Mouse (Mus musculus) kidney, adult 2 months (tissue): Measurements from ENCODE around the gene Ago1.

Experiments used
- CTCF ChIP-seq: fragments of 200-500 bp; conservative IDR thresholded peaks from 2 replicates; pipeline ENCODE4 v1.5.1; 2011; ENCODE audit warnings: low read depth, mild to moderate bottlenecking, control low read depth, low read length, moderate library complexity, mixed read lengths; ENCODE audit not compliant: insufficient read depth, insufficient read length
- POLR2A ChIP-seq: fragments of 200-500 bp; IDR thresholded peaks from one replicate; pipeline ENCODE4 v1.6.1; 2011; ENCODE audit warnings: low read depth, low read length, control low read depth

DNA sequence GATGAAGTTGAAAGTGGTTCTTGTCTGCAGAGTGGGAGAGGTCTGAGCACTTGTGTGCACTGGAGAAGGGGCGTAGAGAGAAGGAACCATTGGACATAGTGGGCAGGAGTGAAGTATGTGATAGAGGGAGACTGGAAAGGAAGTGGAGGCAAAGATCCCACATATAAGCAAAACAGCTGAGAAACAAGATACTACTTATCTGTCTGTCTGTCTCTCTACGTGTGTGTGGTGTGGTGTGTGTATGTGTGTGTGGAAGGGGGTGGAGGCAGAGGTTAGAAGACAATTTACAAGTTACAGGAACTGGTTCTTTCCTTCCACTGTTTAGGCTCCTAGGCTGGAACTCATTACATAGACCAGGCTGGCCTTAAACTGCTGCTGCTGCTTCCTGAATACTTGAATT is 16.7 kb upstream of the Ago1 start:
- no peak for TF ChIP-seq CTCF
- TF ChIP-seq POLR2A: no peak
